Mouse (Mus musculus) spleen, adult 2 months (tissue): ENCODE results near the gene Robo1. TPM values are rescaled to one million over a fixed set of nuclear protein-coding genes. Genes with fewer than 3 reads are reported as not detected.

Source experiments
- DNase-seq, 2 experiments: peaks; one replicate each; pipeline versions ENCODE4 v3.0.0 to v3.0.0-alpha.2; 2012 to 2021; ENCODE audit warnings: low spot score in 2 of 2, low read depth in 1 of 2
- H3K27ac ChIP-seq: fragments of 200-500 bp; 2 replicates; pipeline ENCODE4 v1.5.1; 2012; ENCODE audit warnings: low read length, inconsistent platforms; ENCODE audit not compliant: insufficient read depth
- H3K27me3 ChIP-seq: fragments of 200-500 bp; 2 replicates; pipeline ENCODE4 v1.6.1; 2012; ENCODE audit warnings: mild to moderate bottlenecking, moderate library complexity, low read length, inconsistent platforms; ENCODE audit not compliant: control insufficient read depth, insufficient read depth
- H3K36me3 ChIP-seq: fragments of 200-500 bp; 2 replicates; pipeline ENCODE4 v1.6.1; 2012; ENCODE audit warnings: mild to moderate bottlenecking, low read length, inconsistent platforms; ENCODE audit not compliant: control insufficient read depth, insufficient read depth
- H3K4me1 ChIP-seq: fragments of 200-500 bp; 2 replicates; pipeline ENCODE4 v1.6.1; 2011; ENCODE audit warnings: inconsistent platforms; ENCODE audit not compliant: control insufficient read depth, insufficient read depth, insufficient read length
- H3K4me3 ChIP-seq: fragments of 200-500 bp; 2 replicates; pipeline ENCODE4 v1.5.1; 2011; ENCODE audit warnings: mild to moderate bottlenecking, inconsistent platforms; ENCODE audit not compliant: insufficient read depth, insufficient read length; ENCODE audit errors: extremely low read depth
- CTCF ChIP-seq: fragments of 200-500 bp; IDR thresholded peaks from 2 replicates; pipeline ENCODE4 v1.5.1; 2011; ENCODE audit warnings: mild to moderate bottlenecking, inconsistent platforms; ENCODE audit not compliant: insufficient read depth, insufficient read length, insufficient replicate concordance; ENCODE audit errors: extremely low read depth
- POLR2A ChIP-seq: fragments of 200-500 bp; IDR thresholded peaks from 2 replicates; pipeline ENCODE4 v1.6.1; 2011; ENCODE audit warnings: low read depth, low read length, inconsistent platforms
- WGBS: fragments of 180-500 bp; shearing (Covaris S2); methylation state at CpG from one replicate; pipeline ENCODE4 v1.1.7; 2018; 5-methylcytosine and 5-hydroxymethylcytosine counted together
- polyA plus RNA-seq: library from polyadenylated mRNA; depleted of rRNA; stranded (reverse); fragments of >200 nt; gene quantifications from 2 replicates; pipeline ENCODE4 v1.2.3, GENCODE M21; 2012

Gene Robo1
- polyA plus RNA-seq, 1 experiment: 1.4 TPM

- Histone ChIP-seq H3K36me3 (no peaks in the 10 kb centered on the region), H3K27me3 (no peaks in the 10 kb centered on the region), H3K27ac (no peak overlapping the region), H3K4me3 (no peak overlapping the region), H3K4me1 (no peaks in the 10 kb centered on the region)
- DNase-seq: no peak
- TF ChIP-seq CTCF (no peak), POLR2A (no peak)
- 92% methylated on average over 5 of the region's 5 CpGs for WGBS
Measured at GRCm38 (mm10) chr16:72854809-72855503, 546.9 kb downstream of the Robo1 start.

GRCm38 (mm10) chr16:72861707-72862277 lies 553.7 kb downstream of the Robo1 start:
- no peaks in the 10 kb centered on the region for H3K36me3 ChIP-seq
- no peak for DNase-seq
- H3K4me3 ChIP-seq: no peak overlapping the region
- WGBS: 82% methylated on average over 7 of the region's 7 CpGs
- H3K27ac ChIP-seq: no peak overlapping the region
- no peak for TF ChIP-seq POLR2A
- no peaks in the 10 kb centered on the region for H3K4me1 ChIP-seq
- H3K27me3 ChIP-seq: no peaks in the 10 kb centered on the region

- TF ChIP-seq POLR2A (no peak), CTCF (no peak)
- Histone ChIP-seq H3K4me3 (no peak overlapping the region), H3K36me3 (no peaks in the 10 kb centered on the region), H3K4me1 (no peaks in the 10 kb centered on the region), H3K27ac (no peak overlapping the region), H3K27me3 (no peaks in the 10 kb centered on the region)
- DNase-seq: no peak
- 88% methylated on average over 4 of the region's 4 CpGs for WGBS
Measured at GRCm38 (mm10) chr16:72866011-72866410, 557.9 kb downstream of the Robo1 start.

GRCm38 (mm10) chr16:72874934-72875732 lies 567.0 kb downstream of the Robo1 start:
- 88% methylated on average over 8 of the region's 8 CpGs for WGBS
- TF ChIP-seq CTCF (no peak), POLR2A (no peak)
- Histone ChIP-seq H3K4me1 (no peaks in the 10 kb centered on the region), H3K27me3 (no peaks in the 10 kb centered on the region), H3K4me3 (no peak overlapping the region), H3K27ac (no peak overlapping the region), H3K36me3 (no peaks in the 10 kb centered on the region)
- DNase-seq: no peak

GRCm38 (mm10) chr16:72888108-72888507 lies 580.0 kb downstream of the Robo1 start:
- TF ChIP-seq CTCF: no peak
- TF ChIP-seq POLR2A: no peak
- no peaks in the 10 kb centered on the region for H3K36me3 ChIP-seq
- no peaks in the 10 kb centered on the region for H3K4me1 ChIP-seq
- no peak overlapping the region for H3K27ac ChIP-seq
- 85% methylated on average over 7 of the region's 7 CpGs for WGBS
- no peak for DNase-seq
- H3K27me3 ChIP-seq: no peaks in the 10 kb centered on the region
- H3K4me3 ChIP-seq: no peak overlapping the region

GRCm38 (mm10) chr16:72889401-72889800 lies 581.3 kb downstream of the Robo1 start:
- no peaks in the 10 kb centered on the region for H3K36me3 ChIP-seq
- no peak overlapping the region for H3K27ac ChIP-seq
- H3K27me3 ChIP-seq: no peaks in the 10 kb centered on the region
- no peak for DNase-seq
- H3K4me1 ChIP-seq: no peaks in the 10 kb centered on the region
- TF ChIP-seq CTCF (no peak), POLR2A (no peak)
- WGBS: 88% methylated on average over 9 of the region's 9 CpGs
- no peak overlapping the region for H3K4me3 ChIP-seq
